Mouse (Mus musculus) heart, postnatal 0 days (tissue): ENCODE results near the gene Kcnmb4. TPM values are rescaled to one million over a fixed set of nuclear protein-coding genes. Genes with fewer than 3 reads are reported as not detected.

Source experiments
- ATAC-seq: fragments of 200-750 bp; cut with Nextera tagmentation; 2 replicates; pipeline ENCODE4 v1.8.0; 2017; ENCODE audit warnings: low read depth, moderate number of reproducible peaks, moderate library complexity; ENCODE audit not compliant: insufficient read depth
- DNase-seq: peaks from one replicate; pipeline ENCODE4 v3.0.0-alpha.2; 2016; ENCODE audit warnings: low spot score
- H3K27ac ChIP-seq: fragments of 300-500 bp; sonication (generic); 2 replicates; pipeline ENCODE4 v1.5.1; 2014; ENCODE audit warnings: low read depth, mild to moderate bottlenecking
- H3K27me3 ChIP-seq: fragments of 300-500 bp; sonication (generic); 2 replicates; pipeline ENCODE4 v1.6.1; 2014; ENCODE audit warnings: low read length, mixed read lengths; ENCODE audit not compliant: control insufficient read depth, insufficient read depth
- H3K36me3 ChIP-seq: fragments of 300-500 bp; sonication (generic); replicated peaks from 2 replicates; pipeline ENCODE4 v1.6.1; 2014; ENCODE audit warnings: low read length, mixed read lengths; ENCODE audit not compliant: control insufficient read depth, insufficient read depth
- H3K4me1 ChIP-seq: fragments of 300-500 bp; sonication (generic); 2 replicates; pipeline ENCODE4 v1.6.1; 2014; ENCODE audit warnings: antibody characterized with exemption; ENCODE audit not compliant: control insufficient read depth, insufficient read depth
- H3K4me2 ChIP-seq: fragments of 300-500 bp; sonication (generic); 2 replicates; pipeline ENCODE4 v1.6.1; 2014; ENCODE audit warnings: low read depth, mild to moderate bottlenecking, low read length, moderate library complexity
- H3K4me3 ChIP-seq: fragments of 300-500 bp; sonication (generic); 2 replicates; pipeline ENCODE4 v1.5.1; 2014; ENCODE audit warnings: low read depth, low read length
- H3K9ac ChIP-seq: fragments of 300-500 bp; sonication (generic); replicated peaks from 2 replicates; pipeline ENCODE4 v1.6.1; 2014; ENCODE audit warnings: low read depth, low read length, mixed read lengths
- H3K9me3 ChIP-seq: fragments of 300-500 bp; sonication (generic); replicated peaks from 2 replicates; pipeline ENCODE4 v1.6.1; 2016; ENCODE audit warnings: low read length; ENCODE audit not compliant: control insufficient read depth
- CTCF ChIP-seq: IDR thresholded peaks from 2 replicates; pipeline ENCODE4 v1.5.1; 2016; ENCODE audit warnings: antibody characterized with exemption, control low read depth, low read depth
- EP300 ChIP-seq: IDR thresholded peaks from 2 replicates; pipeline ENCODE4 v1.6.1; 2016; ENCODE audit warnings: antibody characterized with exemption, low read depth
- WGBS: fragments of 180-500 bp; shearing (Covaris S2); extraction: QIAGEN DNeasy Blood & Tissue Kit; methylation state at CpG from one replicate; pipeline ENCODE4 v1.1.7; 2014; 5-methylcytosine and 5-hydroxymethylcytosine counted together
- polyA plus RNA-seq: library from polyadenylated mRNA; unstranded; fragments of >200 nt; fragmentation: Nextera tagmentation; extraction: Ambion mirVana; gene quantifications from 2 replicates; pipeline ENCODE4 v1.2.1, GENCODE M21; 2015
- total RNA-seq: library from RNA; depleted of rRNA; stranded (reverse); fragments of >200 nt; gene quantifications from 2 replicates; pipeline ENCODE4 v1.2.3, GENCODE M21; 2014; ENCODE audit warnings: low replicate concordance

Kcnmb4 gene
- total and polyA plus RNA-seq, 2 experiments from 2014 or later = 1.00 to 14.5 TPM

GRCm38 (mm10) chr10:116450621-116451020 lies 23.1 kb downstream of the Kcnmb4 start:
- WGBS = 50% methylated on average over 9 of the region's 9 CpGs
- no peak for TF ChIP-seq CTCF
- no peak for TF ChIP-seq EP300
- Histone ChIP-seq H3K4me1 (no peaks in the 10 kb centered on the region), H3K27me3 (no peaks in the 10 kb centered on the region), H3K9ac (no peak overlapping the region), H3K9me3 (no peaks in the 10 kb centered on the region; the same call in 1 of the 2 replicates), H3K27ac (no peak overlapping the region), H3K36me3 (no peaks in the 10 kb centered on the region), H3K4me3 (no peak overlapping the region), H3K4me2 (no peak overlapping the region)
- DNase-seq = no peak
- 0 out of 2 replicates have a peak, but pooled peaks have one; percentile 19 for ATAC-seq

- 95% methylated on average over 12 of the region's 12 CpGs for WGBS
- DNase-seq (no peak), ATAC-seq (no peak)
- Histone ChIP-seq H3K36me3 (no peaks in the 10 kb centered on the region), H3K4me3 (no peak overlapping the region), H3K9me3 (no peaks in the 10 kb centered on the region; the same call in 1 of the 2 replicates), H3K4me2 (no peak overlapping the region), H3K27ac (no peak overlapping the region), H3K9ac (no peak overlapping the region), H3K27me3 (no peaks in the 10 kb centered on the region), H3K4me1 (no peaks in the 10 kb centered on the region)
- TF ChIP-seq EP300 = no peak
- no peak for TF ChIP-seq CTCF
These were observed 25.5 kb downstream of the Kcnmb4 start for GRCm38 (mm10) chr10:116448166-116448565.

GRCm38 (mm10) chr10:116447176-116447575 lies 26.5 kb downstream of the Kcnmb4 start:
- H3K27me3 ChIP-seq = no peaks in the 10 kb centered on the region
- H3K4me3 ChIP-seq = no peak overlapping the region
- DNase-seq = no peak
- H3K9ac ChIP-seq = no peak overlapping the region
- WGBS = 88% methylated on average over 9 of the region's 9 CpGs
- no peak overlapping the region for H3K27ac ChIP-seq
- ATAC-seq = no peak
- no peaks in the 10 kb centered on the region for H3K9me3 ChIP-seq
- H3K4me1 ChIP-seq = no peaks in the 10 kb centered on the region
- H3K4me2 ChIP-seq = no peak overlapping the region
- no peak for TF ChIP-seq CTCF
- no peak for TF ChIP-seq EP300
- no peaks in the 10 kb centered on the region for H3K36me3 ChIP-seq

GRCm38 (mm10) chr10:116446040-116446439 lies 27.6 kb downstream of the Kcnmb4 start:
- no peak for TF ChIP-seq CTCF
- TF ChIP-seq EP300 = no peak
- peak; percentile 83; the same call in 1 of the 2 replicates for ATAC-seq
- peak; percentile 53 for DNase-seq
- Histone ChIP-seq H3K36me3 (no peaks in the 10 kb centered on the region), H3K4me1 (no peaks in the 10 kb centered on the region), H3K4me3 (no peak overlapping the region), H3K4me2 (no peak overlapping the region), H3K27me3 (no peaks in the 10 kb centered on the region), H3K9ac (no peak overlapping the region), H3K27ac (0 out of 2 replicates have a peak overlapping the region, but pooled peaks have one; percentile 15), H3K9me3 (no peaks in the 10 kb centered on the region)
- WGBS = 47% methylated on average over 12 of the region's 12 CpGs

GRCm38 (mm10) chr10:116444826-116445225 lies 28.9 kb downstream of the Kcnmb4 start:
- DNase-seq = no peak
- Histone ChIP-seq H3K9ac (no peak overlapping the region), H3K4me2 (no peak overlapping the region), H3K36me3 (no peaks in the 10 kb centered on the region), H3K4me3 (no peak overlapping the region), H3K4me1 (no peaks in the 10 kb centered on the region), H3K9me3 (no peaks in the 10 kb centered on the region), H3K27me3 (no peaks in the 10 kb centered on the region), H3K27ac (no peak overlapping the region)
- TF ChIP-seq CTCF (no peak), EP300 (no peak)
- ATAC-seq = no peak
- 92% methylated on average over 8 of the region's 8 CpGs for WGBS

- DNase-seq (no peak), ATAC-seq (no peak)
- WGBS = 94% methylated on average over 10 of the region's 10 CpGs
- H3K4me2 ChIP-seq = no peak overlapping the region
- H3K27ac ChIP-seq = no peak overlapping the region
- no peak overlapping the region for H3K4me3 ChIP-seq
- H3K36me3 ChIP-seq = no peaks in the 10 kb centered on the region
- TF ChIP-seq CTCF (no peak), EP300 (no peak)
- no peak overlapping the region for H3K9ac ChIP-seq
- H3K27me3 ChIP-seq = no peaks in the 10 kb centered on the region
- peaks cover 1% of the 10 kb centered on the region; the same call in 1 of the 2 replicates for H3K9me3 ChIP-seq
- no peaks in the 10 kb centered on the region for H3K4me1 ChIP-seq
These were observed 29.3 kb downstream of the Kcnmb4 start for GRCm38 (mm10) chr10:116444371-116444770.
